Mouse (Mus musculus) cerebellum, adult 11-12 months (tissue): ENCODE data around the gene Cpne5.

Experiments
- DNase-seq: peaks from one replicate; pipeline ENCODE4 v3.0.0; 2022

The Cpne5 gene

DNA sequence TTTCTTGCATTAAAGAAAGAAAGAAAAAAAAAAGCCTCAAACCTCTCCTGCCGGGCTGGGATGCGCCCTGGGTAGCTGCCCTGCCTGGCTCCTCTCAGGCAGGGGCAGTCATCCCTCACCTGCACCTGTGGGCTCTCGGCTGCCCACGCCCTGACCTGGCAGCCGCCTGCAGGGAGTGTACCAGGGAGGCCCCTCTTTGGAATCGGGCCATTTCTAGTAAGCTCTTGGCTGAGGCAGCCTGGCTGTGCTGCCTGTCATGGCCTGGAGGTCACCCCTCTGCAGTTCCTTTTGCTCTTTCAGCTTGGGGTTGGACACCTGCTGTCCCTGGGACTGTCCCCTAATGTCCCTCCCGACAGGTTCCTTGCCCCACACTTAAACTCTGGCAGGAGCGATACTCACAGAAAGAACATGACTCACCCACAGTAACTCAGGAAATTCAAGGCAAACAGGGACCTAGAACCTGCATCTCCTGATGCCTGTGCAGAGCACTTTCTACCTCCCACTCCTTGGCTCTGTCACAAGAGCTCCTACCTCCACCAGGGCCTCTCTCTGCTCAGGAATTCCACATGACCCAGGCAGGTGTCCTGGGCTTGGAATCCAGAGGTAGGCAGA, 71.9 kb downstream of the Cpne5 start:
- DNase-seq, result no peak

DNA sequence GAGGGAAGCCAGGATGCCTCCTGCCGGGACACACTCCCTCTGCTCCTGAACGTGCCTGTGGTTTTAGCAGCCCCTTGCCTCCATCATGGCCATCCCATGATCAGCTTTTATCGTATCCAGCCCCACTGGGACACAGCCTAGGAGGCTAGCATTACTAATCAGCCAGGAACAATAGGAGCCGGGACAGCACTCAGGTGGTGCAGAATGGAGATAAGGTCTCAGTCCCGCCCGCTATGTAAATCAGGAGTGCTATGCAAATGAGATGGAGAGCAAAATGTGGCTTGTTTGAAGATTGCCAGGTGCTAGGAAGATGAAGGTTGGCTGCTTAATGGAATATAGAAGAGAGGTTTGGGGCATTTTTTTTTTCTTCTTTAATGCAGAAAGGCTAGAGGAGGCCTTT, 72.5 kb downstream of the Cpne5 start:
- no peak for DNase-seq

DNA sequence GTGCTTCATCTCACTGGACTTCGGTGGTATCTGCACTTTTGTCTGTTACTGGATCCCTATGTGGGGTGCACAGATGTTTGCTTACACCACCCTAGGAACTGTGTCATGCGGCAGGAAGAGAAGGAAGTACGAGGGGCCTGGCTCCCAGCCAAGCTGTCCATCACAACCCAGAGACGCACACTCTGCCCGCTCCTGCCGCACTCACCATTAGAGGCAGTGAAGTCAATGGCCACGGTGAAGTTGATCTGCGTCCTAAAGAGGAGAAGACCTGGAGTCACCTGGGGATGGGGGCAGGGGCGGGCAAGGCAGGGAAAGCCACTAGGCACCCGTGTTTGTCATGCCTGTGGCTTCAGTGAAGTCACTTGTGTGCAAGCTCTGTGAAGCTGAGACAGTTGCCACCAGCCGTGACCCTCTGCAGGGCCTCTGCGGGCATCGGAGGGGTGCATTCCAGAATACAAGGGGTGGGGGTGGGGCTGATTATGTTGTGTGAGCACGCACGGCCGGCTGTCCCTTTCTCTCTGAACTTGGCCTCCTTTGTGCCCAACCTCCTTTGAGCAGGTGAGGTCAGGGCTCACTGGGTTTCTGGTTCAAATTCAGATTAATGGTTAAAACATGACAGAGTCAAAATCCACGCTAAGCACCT, 73.4 kb downstream of the Cpne5 start:
- DNase-seq, result no peak

DNA sequence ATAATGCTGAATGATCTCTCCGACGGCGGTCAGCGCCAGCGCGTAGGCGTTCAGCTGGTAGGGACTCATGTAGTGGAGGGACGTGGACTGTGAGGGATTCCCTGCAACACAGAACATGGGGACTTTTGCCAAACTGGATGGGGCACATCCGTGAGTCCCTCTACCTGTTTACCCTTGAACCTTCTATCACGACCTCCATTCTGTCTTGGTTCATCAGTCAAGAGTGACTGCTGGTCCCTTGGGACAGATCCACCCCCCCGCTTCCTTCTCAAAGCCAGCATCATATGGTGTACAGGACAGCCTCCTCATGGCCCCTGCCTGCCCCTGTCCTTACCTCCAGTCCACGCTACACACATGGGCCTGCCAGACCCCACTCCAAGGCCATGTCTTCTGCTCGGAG, 75.6 kb downstream of the Cpne5 start:
- no peak for DNase-seq

DNA sequence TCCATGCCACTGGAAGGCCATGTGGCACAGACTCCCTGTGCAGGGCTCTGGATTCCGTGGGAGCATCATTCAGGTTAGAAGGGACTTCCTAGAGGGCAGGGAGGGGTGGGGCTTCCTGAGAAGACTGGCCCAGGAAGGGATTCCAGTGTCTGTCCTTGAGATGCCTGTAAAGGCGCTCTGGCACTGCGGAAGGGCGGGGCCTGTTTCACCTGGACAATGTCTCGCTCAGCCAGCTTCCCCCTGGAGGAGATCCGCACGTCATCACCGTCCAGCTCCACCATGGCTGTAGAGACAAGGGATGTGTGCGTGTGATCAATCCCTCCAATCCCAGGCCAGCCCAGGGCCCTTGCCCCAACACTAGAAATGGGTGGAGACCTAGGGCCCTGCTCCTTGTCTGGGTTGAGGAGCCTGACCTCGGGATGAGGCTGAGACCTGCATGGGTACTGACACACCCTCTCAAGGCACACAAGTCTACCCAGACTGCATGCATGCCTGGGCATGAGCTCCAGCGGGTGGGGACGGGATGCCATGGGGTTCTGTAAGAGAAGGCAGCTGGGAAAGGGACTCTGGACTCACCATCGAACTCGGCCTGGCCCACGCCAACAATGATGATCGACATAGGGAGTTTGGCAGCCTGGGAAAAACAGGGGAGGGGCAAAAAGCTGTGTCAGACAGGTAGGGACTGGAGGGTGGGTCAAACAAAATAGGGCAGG, 78.1 kb downstream of the Cpne5 start:
- no peak for DNase-seq

DNA sequence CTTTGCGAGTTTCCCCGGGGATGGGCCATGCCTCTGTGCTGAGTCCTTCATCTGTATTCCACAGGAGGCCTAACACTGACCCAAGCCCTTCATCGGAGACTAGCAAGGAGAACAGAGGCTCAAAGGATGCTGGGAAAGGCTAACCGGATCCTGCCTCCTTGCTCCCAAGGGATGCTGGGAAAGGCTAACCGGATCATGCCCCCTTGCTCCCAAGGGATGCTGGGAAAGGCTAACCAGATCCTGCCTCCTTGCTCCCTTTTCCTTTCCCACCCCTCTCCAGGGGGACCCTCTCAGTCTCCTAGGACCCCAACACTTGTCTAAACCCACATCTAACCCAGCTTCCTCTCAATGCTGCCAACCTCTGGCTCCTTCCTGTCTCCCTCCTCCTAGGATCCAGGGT, 78.6 kb downstream of the Cpne5 start:
- DNase-seq, result no peak

DNA sequence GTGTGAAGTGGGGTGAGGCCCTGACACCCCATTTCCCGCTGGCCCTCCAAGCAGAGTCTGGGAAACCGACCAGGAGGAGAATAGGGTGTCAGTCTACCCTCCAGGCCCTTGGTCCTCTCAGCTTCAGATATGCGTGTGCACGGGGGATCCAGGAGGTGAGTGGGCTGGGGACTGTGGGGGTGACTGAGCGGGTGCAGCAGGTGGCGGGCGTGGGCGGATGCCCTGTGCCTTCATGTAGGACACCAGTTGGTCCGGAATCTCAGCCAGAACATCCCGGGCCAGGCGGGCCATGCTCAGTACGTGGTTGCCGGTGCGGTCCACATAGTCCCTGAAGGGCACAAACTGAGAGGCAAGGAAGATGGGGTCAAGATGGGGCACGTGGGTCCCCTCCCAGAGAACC, 79.1 kb downstream of the Cpne5 start:
- DNase-seq, result no peak

DNA sequence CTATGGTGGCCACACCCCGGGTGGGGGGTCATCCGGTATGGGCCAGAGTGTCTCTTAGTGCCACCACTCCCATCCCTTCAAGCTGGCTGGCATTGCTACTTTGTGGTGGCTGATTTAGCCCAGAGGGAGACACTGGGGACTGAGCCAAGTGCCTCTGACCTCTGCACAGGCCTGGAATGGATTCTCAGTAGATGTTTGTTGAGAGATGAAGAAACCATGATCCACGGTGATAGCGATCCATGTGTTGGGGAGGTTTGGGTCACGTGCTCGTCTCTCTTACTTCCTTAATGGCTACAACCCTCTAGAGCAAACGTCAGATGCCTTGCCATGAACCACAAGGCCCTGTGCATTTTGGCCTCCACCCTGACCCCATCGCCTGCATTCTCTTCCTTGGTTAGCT, 81.1 kb downstream of the Cpne5 start:
- DNase-seq, result no peak

DNA sequence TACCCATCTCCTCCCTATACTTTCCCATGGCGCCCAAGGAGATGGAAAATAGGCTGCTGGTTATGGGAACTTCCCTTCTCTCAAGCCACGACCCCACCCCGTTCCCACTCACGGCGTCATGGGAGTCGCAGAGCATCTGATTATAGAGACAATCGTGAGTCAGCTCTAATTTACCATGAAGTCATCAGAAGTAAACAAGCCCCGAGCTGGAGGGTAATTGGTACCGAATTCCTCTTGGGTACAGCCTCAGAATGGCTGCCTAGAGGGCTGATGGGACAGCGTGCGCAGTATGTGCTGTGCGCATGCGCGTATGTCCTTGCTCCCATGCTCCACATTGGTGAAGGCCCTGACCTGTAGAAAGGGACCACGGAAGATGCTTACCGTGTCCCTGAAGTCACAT, 81.6 kb downstream of the Cpne5 start:
- DNase-seq, result no peak

DNA sequence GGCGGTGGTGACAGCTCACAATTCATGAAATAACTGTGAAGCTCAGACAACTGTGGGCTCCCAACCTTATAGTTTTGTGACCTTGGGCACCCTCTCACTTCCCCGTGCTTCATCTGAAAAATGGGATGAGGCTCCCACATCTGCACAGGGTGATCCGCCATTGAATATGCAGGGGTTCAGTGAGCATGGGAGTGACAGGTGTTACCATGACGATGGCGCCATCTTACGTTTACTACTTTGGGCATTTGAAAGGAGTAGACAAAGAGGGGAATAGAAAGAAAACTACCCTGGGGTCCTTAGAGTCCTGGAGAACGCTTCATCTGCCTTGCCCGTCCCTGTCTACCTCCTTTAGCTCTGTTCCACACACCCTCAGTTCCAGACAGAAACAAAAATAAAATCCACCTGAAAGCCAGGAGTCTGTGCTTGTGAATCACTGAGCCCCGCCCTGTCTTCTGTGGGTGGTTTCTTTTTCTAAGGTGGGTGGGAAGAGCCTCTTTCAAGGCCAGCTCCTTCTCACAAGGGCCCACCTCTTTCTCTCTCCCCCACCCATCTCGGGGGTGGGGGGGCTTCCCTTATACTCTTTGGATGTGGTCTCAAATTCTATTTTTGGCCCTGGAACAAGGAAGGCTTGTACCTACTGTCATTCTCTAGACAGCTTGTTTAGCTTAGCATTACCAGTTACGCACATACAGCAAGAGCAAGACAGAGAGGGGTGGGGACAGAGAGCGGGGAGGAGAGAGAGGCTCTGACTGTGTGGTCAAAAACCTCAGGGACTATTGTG, 82.4 kb downstream of the Cpne5 start:
- DNase-seq, result no peak

DNA sequence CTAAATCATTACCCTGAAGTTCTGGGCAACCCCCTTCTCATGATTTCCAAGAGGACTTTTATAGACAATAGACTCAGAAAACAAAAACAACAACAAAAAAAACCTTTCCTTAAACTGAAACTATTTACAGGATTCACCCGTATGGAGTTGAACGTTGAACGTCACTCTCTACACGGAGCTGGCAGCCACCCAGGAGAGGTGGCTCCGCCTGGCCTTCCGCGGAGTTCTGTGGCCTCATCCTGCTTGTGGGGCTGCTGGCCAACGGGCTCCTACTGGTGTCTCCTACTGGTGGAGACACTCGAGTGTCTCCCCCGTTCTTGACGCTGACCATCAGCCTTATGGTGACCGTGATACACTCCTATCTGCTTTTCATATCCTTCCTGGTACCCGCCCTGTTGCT, 83.7 kb downstream of the Cpne5 start:
- no peak for DNase-seq

DNA sequence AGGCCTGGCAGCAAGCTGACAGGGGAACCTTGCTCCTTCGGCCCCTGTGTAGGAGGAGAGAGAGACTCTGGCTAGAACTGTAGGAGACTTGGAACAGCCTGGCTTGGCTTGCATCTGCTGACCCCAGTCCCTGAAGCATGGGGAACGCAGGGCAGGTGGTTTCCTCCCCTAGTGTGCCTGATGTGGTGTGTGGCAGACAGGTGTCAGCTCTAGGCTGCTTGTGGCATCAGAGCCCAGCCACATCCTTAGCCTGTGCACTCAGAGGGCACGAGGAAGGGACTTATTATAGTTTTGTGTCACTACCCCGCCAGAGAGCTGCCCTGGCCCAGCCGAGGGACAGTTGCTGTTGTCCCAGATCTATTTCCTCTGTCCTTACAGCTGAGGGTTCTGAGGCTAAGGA, 85.4 kb downstream of the Cpne5 start:
- no peak for DNase-seq

DNA sequence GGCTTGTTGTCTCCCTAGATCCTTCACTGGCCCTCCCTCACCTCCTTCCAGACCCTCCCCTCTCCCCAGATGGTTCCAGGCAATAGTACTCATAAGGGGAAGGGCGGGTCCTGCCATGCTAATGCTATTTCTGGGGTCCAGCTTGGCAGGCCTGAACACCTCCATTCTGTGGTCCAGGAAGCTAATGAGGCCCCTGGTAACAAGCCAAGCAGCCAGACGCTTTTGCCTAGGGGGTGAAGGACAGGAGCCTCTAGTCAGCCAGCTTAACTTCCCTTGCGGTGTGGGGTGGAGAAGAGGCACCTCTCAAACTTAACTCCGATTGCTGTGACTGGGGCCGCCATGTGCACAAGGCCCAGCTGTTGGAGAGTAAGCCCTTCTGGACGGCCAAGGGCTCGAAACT, 88.2 kb downstream of the Cpne5 start:
- no peak for DNase-seq

DNA sequence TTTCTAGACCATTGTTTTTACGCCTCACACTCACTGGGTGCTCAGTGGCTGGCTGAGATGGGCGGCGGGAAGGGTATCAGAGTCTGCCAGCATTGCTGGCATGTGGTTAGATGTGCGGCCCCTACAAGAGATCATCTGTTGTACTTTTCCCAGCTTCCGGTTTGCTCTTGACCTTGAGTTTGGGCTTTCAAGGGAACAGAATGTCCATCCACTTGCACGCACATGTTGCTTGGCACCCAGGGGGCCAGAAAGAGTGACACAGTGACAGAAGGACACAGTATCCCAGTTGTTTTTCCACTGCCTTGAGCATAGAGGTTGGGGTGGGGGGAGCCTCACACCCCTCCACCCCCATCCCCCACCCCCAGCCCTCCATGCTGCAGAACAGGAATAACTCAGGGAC, 90.2 kb downstream of the Cpne5 start:
- DNase-seq, result no peak

DNA sequence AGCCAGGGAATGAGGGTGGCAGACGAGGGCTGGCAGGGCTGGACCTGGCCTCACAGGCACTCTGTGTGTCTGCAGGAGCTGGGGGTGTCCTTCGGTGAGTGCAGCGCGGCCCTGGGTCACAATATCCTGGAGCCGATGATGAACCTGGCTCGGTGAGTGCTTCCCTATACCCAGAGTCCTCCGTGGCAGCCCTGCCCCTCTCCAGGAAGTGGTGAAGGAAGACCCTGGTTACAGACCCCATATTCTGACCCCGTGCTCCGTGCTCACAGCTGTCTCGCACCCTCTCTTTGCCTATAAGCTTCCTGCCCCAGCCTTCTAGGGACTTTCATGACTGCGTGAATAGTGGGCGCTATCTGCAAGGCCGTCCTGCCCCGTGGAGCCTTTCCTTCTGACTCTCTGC, 90.7 kb downstream of the Cpne5 start:
- no peak for DNase-seq

DNA sequence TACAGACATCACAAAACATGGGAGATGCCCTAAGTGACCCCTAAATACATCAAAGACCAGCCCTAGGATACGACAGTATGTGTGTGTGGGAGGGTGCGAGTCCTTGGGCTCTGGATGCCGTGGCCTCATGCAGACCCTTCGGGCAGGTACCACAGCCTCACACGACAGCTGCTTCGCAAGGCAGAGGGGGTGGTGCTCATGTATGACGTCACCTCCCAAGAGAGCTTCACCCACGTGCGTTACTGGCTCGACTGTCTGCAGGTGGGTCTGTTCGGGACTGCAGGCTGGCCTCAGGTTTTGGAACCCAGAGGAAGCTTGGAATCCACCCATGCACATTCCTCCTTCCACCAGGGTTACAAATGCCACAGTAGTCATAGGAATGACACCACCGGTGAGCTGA, 92.9 kb downstream of the Cpne5 start:
- no peak for DNase-seq

DNA sequence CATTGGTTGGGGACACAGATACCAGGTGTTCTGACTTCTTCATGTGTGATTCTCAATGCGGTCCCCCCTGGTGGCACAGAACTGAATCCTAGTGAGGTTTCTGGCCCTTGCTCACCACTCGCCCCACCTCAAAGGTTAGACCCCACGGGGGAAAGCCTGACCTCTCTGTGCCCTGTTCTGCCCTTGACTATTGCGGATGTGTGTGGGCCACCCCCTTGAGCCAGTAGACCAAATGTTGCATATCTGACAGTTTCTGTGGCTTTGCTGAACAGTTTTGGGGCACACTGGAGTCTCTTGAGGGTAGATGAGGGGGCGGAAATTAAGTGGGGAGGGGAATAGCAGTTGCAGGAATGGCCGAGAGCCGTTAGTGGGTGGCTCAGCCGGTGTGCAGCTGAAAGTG, 94.7 kb downstream of the Cpne5 start:
- DNase-seq, result no peak

DNA sequence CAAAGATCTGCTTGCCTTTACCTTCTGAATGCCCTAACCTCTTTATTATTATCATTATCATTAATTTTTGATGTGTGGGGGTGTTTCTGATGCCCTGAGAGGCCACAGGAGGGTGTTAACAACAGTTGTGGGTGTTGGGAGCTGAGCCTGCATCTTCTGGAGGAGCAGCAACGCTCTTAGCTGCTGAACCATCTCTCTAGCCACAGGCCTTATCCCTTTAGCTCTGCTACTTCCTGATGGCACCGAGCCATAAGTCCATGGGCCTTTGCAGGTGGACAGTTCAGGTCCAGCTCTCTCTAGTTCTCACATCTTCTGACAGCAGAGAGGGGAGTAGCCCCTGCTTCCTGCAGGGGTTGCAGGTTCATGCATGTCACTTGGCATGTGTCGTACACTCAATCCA, 96.4 kb downstream of the Cpne5 start:
- DNase-seq, result no peak

DNA sequence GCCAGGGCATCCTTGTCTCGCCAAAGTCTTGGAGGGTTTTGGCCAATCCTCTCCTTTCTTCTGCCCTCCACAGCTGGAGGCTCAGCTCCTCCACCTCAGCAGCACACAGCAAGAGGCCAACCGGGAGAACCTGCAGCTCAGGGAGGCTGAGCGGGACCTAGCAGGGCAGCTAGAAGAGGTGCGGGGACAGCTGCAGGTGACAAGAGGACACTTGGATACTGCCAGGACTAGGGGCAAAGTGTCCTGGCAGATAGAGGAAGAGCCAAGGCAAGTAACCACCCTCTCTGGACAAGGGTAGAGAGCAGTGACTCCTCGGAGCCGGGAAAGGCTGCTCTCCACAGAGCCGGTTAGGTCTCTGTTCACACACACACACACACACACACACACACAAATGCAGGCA, 100.1 kb downstream of the Cpne5 start:
- DNase-seq, result no peak

DNA sequence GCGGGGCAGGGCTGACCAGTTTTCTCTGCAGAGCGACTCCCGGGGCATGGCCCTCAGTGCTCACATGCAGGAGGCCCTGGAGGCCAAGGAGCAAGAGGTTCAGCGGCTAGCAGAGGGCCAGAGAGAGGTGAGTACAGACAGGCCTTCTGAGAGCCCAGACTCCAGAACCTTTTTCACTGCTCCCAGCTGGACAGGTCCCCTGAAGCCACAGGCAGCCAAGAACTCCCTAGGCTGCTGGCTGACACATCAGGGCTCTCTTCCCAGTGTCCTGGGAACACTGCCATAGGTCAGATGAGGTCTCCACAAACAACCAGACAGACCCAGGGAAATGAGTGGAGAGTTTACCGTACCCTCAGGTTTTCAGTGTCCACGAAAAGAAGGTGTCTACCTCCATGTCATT, 101.7 kb downstream of the Cpne5 start:
- DNase-seq, result peak; percentile 59

DNA sequence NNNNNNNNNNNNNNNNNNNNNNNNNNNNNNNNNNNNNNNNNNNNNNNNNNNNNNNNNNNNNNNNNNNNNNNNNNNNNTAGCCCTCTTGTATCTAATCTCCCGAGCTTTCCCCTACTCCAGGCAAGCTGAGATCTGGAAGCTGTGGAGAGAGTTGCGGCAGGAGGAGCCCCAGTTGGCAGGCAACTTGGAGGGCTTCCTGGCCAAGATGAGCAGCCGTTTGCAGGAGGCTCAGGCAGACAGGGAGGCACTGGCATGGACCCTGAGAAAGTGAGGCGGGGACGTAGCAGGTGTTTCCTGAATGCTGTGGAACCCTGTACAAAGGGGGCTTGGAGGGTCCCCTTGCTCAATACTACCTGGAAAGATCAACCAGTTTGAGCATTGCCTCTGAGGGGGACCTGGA, 102.9 kb downstream of the Cpne5 start:
- DNase-seq, result no peak

DNA sequence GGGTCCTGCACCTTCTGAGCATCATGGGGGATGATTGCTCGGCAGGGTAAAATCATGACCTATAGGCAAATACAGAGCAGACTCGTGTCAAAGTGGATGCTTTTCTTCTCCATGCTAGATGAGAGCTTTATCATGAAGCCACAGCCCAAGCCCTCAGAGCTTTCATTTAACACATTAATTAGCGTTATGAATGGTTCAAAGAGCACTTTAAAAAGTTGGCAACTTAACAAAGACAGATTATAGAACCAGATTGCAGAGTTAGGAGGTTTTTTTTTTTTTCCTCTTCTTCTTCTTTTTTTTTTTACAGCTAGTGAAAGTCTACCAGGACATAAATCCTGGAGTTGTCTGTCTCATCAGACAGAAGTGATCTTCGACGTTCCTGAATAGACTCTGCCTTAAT, 108.6 kb downstream of the Cpne5 start:
- no peak for DNase-seq

DNA sequence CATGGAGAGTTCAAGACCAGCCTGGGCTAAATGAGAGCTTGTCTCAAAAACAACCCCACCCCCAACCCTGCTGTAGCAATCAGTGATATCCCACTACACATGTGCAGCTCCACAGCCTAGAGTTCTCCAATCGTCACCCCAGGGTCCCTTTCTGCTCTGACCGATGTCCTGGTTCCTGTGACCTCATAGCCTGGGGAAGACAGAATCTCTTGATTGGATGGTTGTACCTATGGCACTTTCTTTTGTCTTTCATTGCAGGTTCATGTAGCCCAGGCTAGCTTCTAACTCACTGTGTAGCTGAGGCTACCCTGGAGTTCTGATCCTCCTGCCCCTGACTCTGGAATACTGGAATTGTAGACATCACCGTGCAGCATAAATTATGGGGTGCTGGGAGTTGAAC, 111.4 kb downstream of the Cpne5 start:
- no peak for DNase-seq

DNA sequence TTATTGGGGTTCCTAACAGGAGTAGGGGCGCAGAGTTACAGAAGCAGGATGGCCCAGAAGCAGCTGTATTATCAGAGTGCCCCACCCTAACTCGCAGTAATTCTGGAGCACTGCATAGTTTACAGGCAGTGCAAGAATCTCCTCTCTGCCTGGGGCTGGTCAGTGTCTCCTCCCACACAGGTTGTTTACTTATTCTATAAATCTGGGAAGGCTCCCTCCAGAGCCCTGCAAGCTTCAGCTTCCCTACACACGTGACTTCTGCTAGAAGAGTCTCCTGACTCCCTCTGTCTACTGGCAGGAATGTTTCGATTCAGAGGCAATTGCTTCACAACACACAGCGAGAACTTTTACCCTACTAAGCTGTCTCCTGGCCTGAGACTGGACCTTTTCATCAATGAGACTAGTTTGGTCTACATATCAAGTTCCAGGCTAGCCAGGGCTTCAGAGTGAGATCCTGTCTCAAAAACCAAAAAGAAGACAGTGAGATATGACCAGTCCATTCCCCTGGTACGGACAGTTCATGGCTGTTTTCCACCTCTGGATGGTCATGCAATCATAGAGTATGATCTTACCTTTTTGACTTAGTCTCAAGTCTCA, 114.3 kb downstream of the Cpne5 start:
- no peak for DNase-seq
